Mouse (Mus musculus): ENCODE measurements around the gene Pdxp. TPM values are rescaled to one million over a fixed set of nuclear protein-coding genes. Genes with fewer than 3 reads are reported as not detected.

The Pdxp gene
- polyA plus RNA-seq, 1 experiment from 2014 or later: 102 TPM

GRCm38 (mm10) chr15:78931577-78931976 is 17.9 kb downstream of the Pdxp start:
- Histone ChIP-seq H3K4me3 (replicated peaks; ENCODE audit: low read length) (no peak overlapping the region), H3K27me3 (replicated peaks; ENCODE audit: control insufficient read depth, insufficient read depth, low read length) (no peaks in the 10 kb centered on the region), H3K9me3 (ENCODE audit: control insufficient read depth, low read length) (no peaks in the 10 kb centered on the region), H3K4me2 (ENCODE audit: low read length) (no peak overlapping the region), H3K4me1 (replicated peaks; ENCODE audit: control insufficient read depth, insufficient read depth, low read length) (peaks cover 25% of the 10 kb centered on the region), H3K27ac (ENCODE audit: low read length) (no peak overlapping the region), H3K36me3 (ENCODE audit: control insufficient read depth, insufficient read depth) (no peaks in the 10 kb centered on the region), H3K9ac (replicated peaks; ENCODE audit: low read depth, low read length) (no peak overlapping the region)
- 28% methylated on average over 3 of the region's 3 CpGs for WGBS
- ATAC-seq: no peak

- H3K4me1 ChIP-seq (replicated peaks; ENCODE audit: control insufficient read depth, insufficient read depth, low read length): peaks cover 10% of the 10 kb centered on the region
- no peaks in the 10 kb centered on the region for H3K27me3 ChIP-seq (replicated peaks; ENCODE audit: control insufficient read depth, insufficient read depth, low read length)
- ATAC-seq: peak; percentile 95
- H3K4me3 ChIP-seq (replicated peaks; ENCODE audit: low read length): peak within 1 kb of the TSS; percentile 75
- peak within 1 kb of the TSS; percentile 79 for H3K9ac ChIP-seq (replicated peaks; ENCODE audit: low read depth, low read length)
- peak within 1 kb of the TSS; percentile 83 for H3K27ac ChIP-seq (ENCODE audit: low read length)
- H3K4me2 ChIP-seq (ENCODE audit: low read length): peak within 1 kb of the TSS; percentile 88
- WGBS: under 1% methylated on average over 38 of the region's 42 CpGs
- H3K9me3 ChIP-seq (ENCODE audit: control insufficient read depth, low read length): no peaks in the 10 kb centered on the region
- H3K36me3 ChIP-seq (ENCODE audit: control insufficient read depth, insufficient read depth): peaks cover under 1% of the 10 kb centered on the region; the same call in 1 of the 2 replicates
These were observed 21.1 kb downstream of the Pdxp start, which contains the start of gene Nol12 for GRCm38 (mm10) chr15:78934784-78935320. TSS of gene Nol12 (plus strand) at chr15:78934933.

- no peaks in the 10 kb centered on the region for H3K27me3 ChIP-seq (replicated peaks; ENCODE audit: control insufficient read depth, insufficient read depth, low read length)
- no peak overlapping the region for H3K27ac ChIP-seq (ENCODE audit: low read length)
- no peaks in the 10 kb centered on the region for H3K9me3 ChIP-seq (ENCODE audit: control insufficient read depth, low read length)
- WGBS: 93% methylated on average over 12 of the region's 12 CpGs
- peaks cover 10% of the 10 kb centered on the region for H3K4me1 ChIP-seq (replicated peaks; ENCODE audit: control insufficient read depth, insufficient read depth, low read length)
- H3K4me3 ChIP-seq (replicated peaks; ENCODE audit: low read length): no peak overlapping the region
- ATAC-seq: no peak
- H3K4me2 ChIP-seq (ENCODE audit: low read length): no peak overlapping the region
- peaks cover 11% of the 10 kb centered on the region for H3K36me3 ChIP-seq (ENCODE audit: control insufficient read depth, insufficient read depth)
- no peak overlapping the region for H3K9ac ChIP-seq (replicated peaks; ENCODE audit: low read depth, low read length)
These were observed 22.7 kb downstream of the Pdxp start for GRCm38 (mm10) chr15:78936403-78936802.

DNA sequence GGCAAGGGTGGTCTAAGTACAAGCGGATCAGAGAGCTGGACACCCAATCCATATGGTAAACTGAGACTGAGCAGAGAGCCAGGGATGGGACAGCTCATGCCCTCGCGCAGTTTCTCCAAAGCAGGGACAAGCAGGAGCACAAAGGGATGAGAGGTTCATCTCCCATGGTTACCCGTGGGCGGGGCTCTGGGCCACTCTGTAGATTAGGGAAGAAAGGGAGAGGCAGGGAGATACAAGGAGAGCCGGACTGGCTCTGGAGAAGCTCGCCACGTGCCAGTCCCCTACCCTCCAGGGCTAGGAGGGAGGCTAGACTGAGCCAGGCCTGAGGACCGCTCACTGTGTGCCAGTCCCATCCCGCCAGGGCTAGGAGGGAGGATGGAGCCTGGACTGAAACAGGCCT is 23.6 kb downstream of the Pdxp start:
- Histone ChIP-seq H3K4me1 (replicated peaks; ENCODE audit: control insufficient read depth, insufficient read depth, low read length) (peaks cover 10% of the 10 kb centered on the region), H3K27me3 (replicated peaks; ENCODE audit: control insufficient read depth, insufficient read depth, low read length) (no peaks in the 10 kb centered on the region), H3K4me2 (ENCODE audit: low read length) (no peak overlapping the region), H3K27ac (ENCODE audit: low read length) (no peak overlapping the region), H3K36me3 (ENCODE audit: control insufficient read depth, insufficient read depth) (peaks cover 13% of the 10 kb centered on the region), H3K9ac (replicated peaks; ENCODE audit: low read depth, low read length) (no peak overlapping the region), H3K4me3 (replicated peaks; ENCODE audit: low read length) (no peak overlapping the region), H3K9me3 (ENCODE audit: control insufficient read depth, low read length) (no peaks in the 10 kb centered on the region)
- WGBS: 88% methylated on average over 10 of the region's 10 CpGs
- no peak for ATAC-seq

GRCm38 (mm10) chr15:78937963-78938362 is 24.2 kb downstream of the Pdxp start:
- H3K27me3 ChIP-seq (replicated peaks; ENCODE audit: control insufficient read depth, insufficient read depth, low read length): no peaks in the 10 kb centered on the region
- peaks cover 13% of the 10 kb centered on the region for H3K36me3 ChIP-seq (ENCODE audit: control insufficient read depth, insufficient read depth)
- H3K4me2 ChIP-seq (ENCODE audit: low read length): no peak overlapping the region
- H3K27ac ChIP-seq (ENCODE audit: low read length): no peak overlapping the region
- H3K9me3 ChIP-seq (ENCODE audit: control insufficient read depth, low read length): no peaks in the 10 kb centered on the region
- peaks cover 14% of the 10 kb centered on the region for H3K4me1 ChIP-seq (replicated peaks; ENCODE audit: control insufficient read depth, insufficient read depth, low read length)
- no peak overlapping the region for H3K9ac ChIP-seq (replicated peaks; ENCODE audit: low read depth, low read length)
- no peak for ATAC-seq
- no peak overlapping the region for H3K4me3 ChIP-seq (replicated peaks; ENCODE audit: low read length)
- 75% methylated on average over 2 of the region's 2 CpGs for WGBS

GRCm38 (mm10) chr15:78940325-78940724 is 26.6 kb downstream of the Pdxp start:
- no peak overlapping the region for H3K4me2 ChIP-seq (ENCODE audit: low read length)
- H3K4me1 ChIP-seq (replicated peaks; ENCODE audit: control insufficient read depth, insufficient read depth, low read length): peaks cover 13% of the 10 kb centered on the region
- H3K27ac ChIP-seq (ENCODE audit: low read length): no peak overlapping the region
- no peaks in the 10 kb centered on the region for H3K9me3 ChIP-seq (ENCODE audit: control insufficient read depth, low read length)
- H3K27me3 ChIP-seq (replicated peaks; ENCODE audit: control insufficient read depth, insufficient read depth, low read length): no peaks in the 10 kb centered on the region
- no peak overlapping the region for H3K9ac ChIP-seq (replicated peaks; ENCODE audit: low read depth, low read length)
- peaks cover 13% of the 10 kb centered on the region for H3K36me3 ChIP-seq (ENCODE audit: control insufficient read depth, insufficient read depth)
- 96% methylated on average over 13 of the region's 13 CpGs for WGBS
- no peak overlapping the region for H3K4me3 ChIP-seq (replicated peaks; ENCODE audit: low read length)
- ATAC-seq: no peak

DNA sequence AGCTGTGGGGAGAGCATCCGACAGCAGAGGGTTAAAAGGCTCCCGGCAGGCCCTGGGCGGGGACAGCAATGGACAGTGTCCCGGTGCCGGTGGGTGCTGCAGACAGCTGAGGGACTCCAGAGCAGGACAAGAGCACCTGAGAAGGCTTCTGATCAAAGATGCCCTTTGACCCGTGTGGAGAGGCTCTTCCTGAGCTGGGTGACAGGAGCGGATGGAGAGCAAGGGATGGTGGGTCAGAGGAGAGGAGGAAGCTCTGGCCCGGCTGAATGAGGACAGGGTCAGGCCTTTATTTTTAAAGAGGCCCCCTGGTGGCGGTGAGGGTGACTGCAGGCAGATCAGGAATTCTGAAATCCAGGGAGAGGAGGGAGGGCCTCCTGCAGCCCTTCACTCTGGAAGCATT is 28.9 kb downstream of the Pdxp start:
- no peak overlapping the region; the same call in 1 of the 2 replicates for H3K9ac ChIP-seq (replicated peaks; ENCODE audit: low read depth, low read length)
- ATAC-seq: peak; percentile 30; the same call in 1 of the 2 replicates
- peaks cover 13% of the 10 kb centered on the region for H3K36me3 ChIP-seq (ENCODE audit: control insufficient read depth, insufficient read depth)
- no peaks in the 10 kb centered on the region for H3K9me3 ChIP-seq (ENCODE audit: control insufficient read depth, low read length)
- H3K27ac ChIP-seq (ENCODE audit: low read length): no peak overlapping the region
- no peaks in the 10 kb centered on the region for H3K27me3 ChIP-seq (replicated peaks; ENCODE audit: control insufficient read depth, insufficient read depth, low read length)
- peak overlapping the region; percentile 12; the same call in 1 of the 2 replicates for H3K4me2 ChIP-seq (ENCODE audit: low read length)
- H3K4me1 ChIP-seq (replicated peaks; ENCODE audit: control insufficient read depth, insufficient read depth, low read length): peaks cover 8% of the 10 kb centered on the region
- WGBS: 7% methylated on average over 9 of the region's 9 CpGs
- no peak overlapping the region for H3K4me3 ChIP-seq (replicated peaks; ENCODE audit: low read length)

DNA sequence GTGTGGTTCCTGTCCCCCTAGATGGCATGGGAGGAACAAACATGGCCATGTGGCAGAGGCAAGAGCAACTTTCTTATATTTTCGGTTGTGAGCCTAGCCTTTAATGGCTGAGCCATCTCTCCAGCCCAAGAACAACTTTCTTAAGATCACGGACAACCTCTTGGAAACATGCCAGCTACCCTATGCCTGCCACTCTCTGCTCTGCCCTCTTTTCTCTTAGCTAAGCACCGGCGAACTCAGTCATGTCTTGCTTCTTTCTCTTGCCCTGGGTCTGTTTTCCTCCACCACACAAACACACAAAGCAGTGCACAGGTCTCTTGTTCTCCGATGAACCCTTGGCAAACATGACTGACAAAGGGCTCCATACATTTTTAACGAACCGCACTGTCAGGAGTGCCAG is 32.5 kb downstream of the Pdxp start:
- peaks cover 6% of the 10 kb centered on the region for H3K36me3 ChIP-seq (ENCODE audit: control insufficient read depth, insufficient read depth)
- no peak overlapping the region for H3K27ac ChIP-seq (ENCODE audit: low read length)
- peaks cover 24% of the 10 kb centered on the region for H3K4me1 ChIP-seq (replicated peaks; ENCODE audit: control insufficient read depth, insufficient read depth, low read length)
- no peak overlapping the region for H3K4me2 ChIP-seq (ENCODE audit: low read length)
- ATAC-seq: no peak
- no peak overlapping the region for H3K4me3 ChIP-seq (replicated peaks; ENCODE audit: low read length)
- no peaks in the 10 kb centered on the region for H3K9me3 ChIP-seq (ENCODE audit: control insufficient read depth, low read length)
- H3K9ac ChIP-seq (replicated peaks; ENCODE audit: low read depth, low read length): no peak overlapping the region
- H3K27me3 ChIP-seq (replicated peaks; ENCODE audit: control insufficient read depth, insufficient read depth, low read length): no peaks in the 10 kb centered on the region
- 27% methylated on average over 7 of the region's 7 CpGs for whole genome bisulfite sequencing

- H3K9ac ChIP-seq (replicated peaks; ENCODE audit: low read depth, low read length): peak within 1 kb of the TSS; percentile 82
- H3K9me3 ChIP-seq (ENCODE audit: control insufficient read depth, low read length): no peaks in the 10 kb centered on the region
- WGBS: 0% methylated on average over 24 of the region's 24 CpGs
- peak within 1 kb of the TSS; percentile 75 for H3K4me2 ChIP-seq (ENCODE audit: low read length)
- H3K4me3 ChIP-seq (replicated peaks; ENCODE audit: low read length): peak within 1 kb of the TSS; percentile 64
- peaks cover 24% of the 10 kb centered on the region for H3K4me1 ChIP-seq (replicated peaks; ENCODE audit: control insufficient read depth, insufficient read depth, low read length)
- peak within 1 kb of the TSS; percentile 3 for H3K27ac ChIP-seq (ENCODE audit: low read length)
- no peaks in the 10 kb centered on the region for H3K27me3 ChIP-seq (replicated peaks; ENCODE audit: control insufficient read depth, insufficient read depth, low read length)
- 0 out of 2 replicates have a peak, but pooled peaks cover 3% of the 10 kb centered on the region for H3K36me3 ChIP-seq (ENCODE audit: control insufficient read depth, insufficient read depth)
- peak; percentile 97 for ATAC-seq
These were observed 33.9 kb downstream of the Pdxp start, which contains the start of gene Triobp for GRCm38 (mm10) chr15:78947657-78948056. TSS of gene Triobp (plus strand) at chr15:78947724.
